Mouse (Mus musculus) ovary, adult 10 weeks (tissue): ENCODE data around the gene Cept1. TPM values are rescaled to one million over a fixed set of nuclear protein-coding genes. Genes with fewer than 3 reads are reported as not detected.

Source experiments
- polyA plus RNA-seq: library from polyadenylated mRNA; stranded (reverse); fragments of 350-450 nt; fragmentation: Illumina TruSeq; extraction: RNeasy Lipid Tissue Mini Kit (QIAGEN cat#74804); gene quantifications from one replicate; pipeline ENCODE4 v1.2.3, GENCODE M21; 2014

Gene Cept1
- 157 TPM for polyA plus RNA-seq

GRCm38 (mm10) chr3:106547171-106547923 is at the start of gene Cept1, which contains the start of gene Dram2:
TSS of gene Cept1 (minus strand) at chr3:106547802.
TSS of gene Dram2 (plus strand) at chr3:106547798.

GRCm38 (mm10) chr3:106482281-106483081 is 65.1 kb downstream of the Cept1 start, which contains the start of gene Dennd2d:
TSS of gene Dennd2d (plus strand) at chr3:106482405.

Other genes with a start within 250 kb of the Cept1 start
- not detected for gene Chil6, start 141.6 kb downstream of the Cept1 start, polyA plus RNA-seq
- gene Dennd2d, start 65.4 kb downstream of the Cept1 start, polyA plus RNA-seq = 8.5 TPM
- 272 TPM for gene Dram2, start within 50 bp of the Cept1 start, polyA plus RNA-seq
- 100.0 TPM for gene Lrif1, start 137.2 kb upstream of the Cept1 start, polyA plus RNA-seq
- 86.1 TPM for gene Cd53, start 242.3 kb upstream of the Cept1 start, polyA plus RNA-seq